Mouse (Mus musculus): ENCODE data around the gene Nr1h2. TPM values are rescaled to one million over a fixed set of nuclear protein-coding genes. Genes with fewer than 3 reads are reported as not detected.

Nr1h2 gene
- total and polyA plus RNA-seq, 3 experiments = 49.7 to 82.3 TPM; not detected in 1

DNA sequence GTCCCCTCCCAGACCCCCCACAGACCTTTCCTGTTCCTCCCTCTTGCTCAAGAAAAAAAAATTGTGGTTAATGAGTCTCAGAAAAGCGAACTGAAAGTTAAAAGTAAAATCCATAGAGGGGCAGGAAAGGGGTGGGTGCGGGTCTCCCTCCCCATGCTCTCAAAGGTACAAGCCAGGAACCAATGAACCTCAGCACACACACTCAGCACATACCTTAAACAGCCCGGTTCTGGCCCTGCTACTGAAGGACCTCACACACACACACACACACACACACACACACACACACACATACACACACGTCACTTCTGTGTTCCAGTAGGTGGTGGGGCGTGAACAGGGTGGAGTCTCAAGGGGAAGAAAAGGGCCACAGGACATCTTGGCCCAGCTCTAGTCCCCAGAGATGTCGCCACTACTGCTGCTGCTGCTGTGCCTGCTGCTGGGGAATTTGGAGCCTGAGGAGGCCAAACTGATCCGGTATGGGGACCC lies 18.5 kb upstream of the Nr1h2 start, which contains the start of gene Napsa:
Gene Napsa (plus strand): TSS at position 168 of the 489 bp plus-strand sequence.
- Histone ChIP-seq H3K9ac (ENCODE audit: control insufficient read depth, low read depth, low read length, poor library complexity, severe bottlenecking) (no peak within 1 kb of the TSS), H3K27ac (ENCODE audit: control insufficient read depth, low read depth, low read length) (no peak within 1 kb of the TSS), H3K4me1 (ENCODE audit: control insufficient read depth in 1 of 2, insufficient read depth in 2 of 2, low read length in 2 of 2) (no peaks in the 10 kb centered on the region), H3K9me3 (replicated peaks; ENCODE audit: insufficient read depth, low read length) (no peaks in the 10 kb centered on the region), H3K27me3 (ENCODE audit: control insufficient read depth in 1 of 2, insufficient read depth in 2 of 2, low read length in 2 of 2) (no peaks in the 10 kb centered on the region), H3K79me2 (ENCODE audit: control insufficient read depth, insufficient read depth, low read length, poor library complexity) (no peaks in the 10 kb centered on the region), H3K4me3 (ENCODE audit: control insufficient read depth in 1 of 2, insufficient read depth in 1 of 2, low read depth in 2 of 2, low read length in 2 of 2) (no peak within 1 kb of the TSS), H3K36me3 (ENCODE audit: control insufficient read depth in 1 of 2, insufficient read depth in 2 of 2, low read length in 2 of 2) (no peaks in the 10 kb centered on the region)
- TF ChIP-seq USF1 (IDR thresholded peaks at IDR 0.05; ENCODE audit: low read depth, low read length) = no peak
- no peak for TF ChIP-seq GABPA (IDR thresholded peaks at IDR 0.05; ENCODE audit: low read depth, low read length)
- no peak for TF ChIP-seq TAL1 (IDR thresholded peaks at IDR 0.05; ENCODE audit: low read length)
- no peak for TF ChIP-seq RAD21 (IDR thresholded peaks at IDR 0.05; ENCODE audit: low read depth, low read length)
- no peak for TF ChIP-seq TBP (IDR thresholded peaks at IDR 0.05; ENCODE audit: low read depth, low read length)
- no peak for TF ChIP-seq HCFC1 (IDR thresholded peaks at IDR 0.05; ENCODE audit: low read depth, low read length)
- no peak for TF ChIP-seq USF2 (IDR thresholded peaks at IDR 0.05; ENCODE audit: borderline replicate concordance in 1 of 2, insufficient read depth in 1 of 2, low read depth in 1 of 2, low read length in 2 of 2)
- TF ChIP-seq SIN3A (IDR thresholded peaks at IDR 0.05; ENCODE audit: low read length) = no peak
- no peak for TF ChIP-seq CHD1 (IDR thresholded peaks at IDR 0.05; ENCODE audit: low read depth, low read length)
- no peak for TF ChIP-seq SMC3 (IDR thresholded peaks at IDR 0.05; ENCODE audit: low read depth, low read length)
- no peak for TF ChIP-seq CTCF (IDR thresholded peaks at IDR 0.05 in 2 of 3, conservative IDR thresholded peaks at IDR 0.05 in 1 of 3; ENCODE audit: control insufficient read depth in 1 of 3, insufficient read depth in 1 of 3, low read depth in 2 of 3, low read length in 3 of 3, poor library complexity in 1 of 3, severe bottlenecking in 1 of 3)
- TF ChIP-seq KAT2A (conservative IDR thresholded peaks at IDR 0.05; ENCODE audit: low read depth, low read length) = no peak
- no peak for TF ChIP-seq RCOR1 (IDR thresholded peaks at IDR 0.05; ENCODE audit: low read depth, low read length)
- no peak for DNase-seq (ENCODE audit: low read depth, low spot score)

DNA sequence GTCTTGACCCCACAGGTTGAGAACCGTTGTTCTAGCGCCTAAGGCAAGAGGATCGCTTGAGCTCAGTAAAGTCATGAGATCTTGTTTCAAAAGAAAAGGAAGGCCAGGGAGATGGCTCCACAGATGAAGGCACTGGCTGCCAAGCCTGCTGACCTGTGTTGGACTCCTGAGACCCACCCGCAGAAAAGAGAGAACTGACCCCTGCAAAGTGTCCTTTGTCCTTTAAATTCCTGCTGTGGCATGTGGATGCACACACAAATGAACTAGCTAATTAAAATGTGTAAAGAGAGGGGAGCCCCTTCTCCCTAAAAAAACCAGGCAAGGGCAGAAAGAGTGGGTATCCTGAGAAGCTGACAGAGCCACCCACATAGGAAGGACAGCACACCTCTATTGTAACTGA lies 18.1 kb upstream of the Nr1h2 start:
- H3K27me3 ChIP-seq (ENCODE audit: control insufficient read depth in 1 of 2, insufficient read depth in 2 of 2, low read length in 2 of 2) = no peaks in the 10 kb centered on the region
- no peak for DNase-seq (ENCODE audit: low read depth, low spot score)
- no peak overlapping the region for H3K9ac ChIP-seq (ENCODE audit: control insufficient read depth, low read depth, low read length, poor library complexity, severe bottlenecking)
- H3K4me1 ChIP-seq (ENCODE audit: control insufficient read depth in 1 of 2, insufficient read depth in 2 of 2, low read length in 2 of 2) = no peaks in the 10 kb centered on the region
- H3K27ac ChIP-seq (ENCODE audit: control insufficient read depth, low read depth, low read length) = no peak overlapping the region
- no peaks in the 10 kb centered on the region for H3K9me3 ChIP-seq (replicated peaks; ENCODE audit: insufficient read depth, low read length)
- H3K4me3 ChIP-seq (ENCODE audit: control insufficient read depth in 1 of 2, insufficient read depth in 1 of 2, low read depth in 2 of 2, low read length in 2 of 2) = no peak overlapping the region
- no peaks in the 10 kb centered on the region for H3K36me3 ChIP-seq (ENCODE audit: control insufficient read depth in 1 of 2, insufficient read depth in 2 of 2, low read length in 2 of 2)
- TF ChIP-seq RAD21 (IDR thresholded peaks at IDR 0.05; ENCODE audit: low read depth, low read length) (no peak), GATA1 (IDR thresholded peaks at IDR 0.05; ENCODE audit: low read depth, low read length) (no peak), MAZ (IDR thresholded peaks at IDR 0.05; ENCODE audit: low read depth, low read length) (no peak), ZKSCAN1 (IDR thresholded peaks at IDR 0.05; ENCODE audit: low read depth, low read length) (no peak), SMC3 (IDR thresholded peaks at IDR 0.05; ENCODE audit: low read depth, low read length) (no peak), CHD2 (IDR thresholded peaks at IDR 0.05; ENCODE audit: low read length) (no peak)
- no peaks in the 10 kb centered on the region for H3K79me2 ChIP-seq (ENCODE audit: control insufficient read depth, insufficient read depth, low read length, poor library complexity)

Measured in MEL (cell line).